In the genomic region with DNA sequence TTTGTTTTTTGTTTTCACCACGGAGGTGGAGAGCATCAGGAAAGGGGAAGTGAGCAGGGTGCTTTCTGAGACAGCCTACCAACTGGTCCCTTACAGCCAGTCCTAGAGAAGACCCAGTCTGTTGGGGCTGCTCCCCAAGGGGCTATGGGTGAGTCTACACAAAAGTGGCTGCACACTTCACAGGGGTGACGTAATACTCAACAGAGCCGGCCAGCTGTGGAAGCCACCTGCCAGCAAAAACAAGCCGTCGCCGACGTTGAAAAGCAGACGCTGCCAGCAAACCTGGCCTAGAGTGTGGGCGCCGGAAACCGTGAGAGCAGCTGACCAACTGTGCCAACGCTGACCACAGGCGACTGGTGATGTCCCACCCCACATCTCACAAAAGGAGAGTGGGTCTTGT, we compare ENCODE assay signal across 7 mouse cellular contexts. TPM values are rescaled to one million over a fixed set of nuclear protein-coding genes. Genes with fewer than 3 reads are reported as not detected.
DNase-seq lines count a peak whose midpoint lies in the region; ATAC-seq and TF ChIP-seq lines count a peak whose summit lies in the region.

No protein-coding gene starts in this region.

- peak overlapping the region; percentile 40 for H3K4me2 ChIP-seq in heart, embryonic 15.5 days
- H3K4me2 ChIP-seq in liver, embryonic 11.5 days: peak overlapping the region; percentile 50

- peak; percentile 35; the same call in 1 of the 2 replicates for TF ChIP-seq POLR2A in bone marrow macrophage, adult 2 months (IDR thresholded peaks at IDR 0.05; ENCODE audit: borderline replicate concordance, low read depth, low read length)

- peaks cover 48% of the 10 kb centered on the region for H3K4me1 ChIP-seq in bone marrow macrophage, adult 2 months (ENCODE audit: control insufficient read depth, insufficient read depth, low read length)
- peaks cover 52% of the 10 kb centered on the region for H3K4me1 ChIP-seq in heart, embryonic 15.5 days (replicated peaks)
- peaks cover 30% of the 10 kb centered on the region for H3K4me1 ChIP-seq in liver, embryonic 11.5 days (replicated peaks; ENCODE audit: control insufficient read depth, insufficient read depth, low read length)

- ATAC-seq in heart, embryonic 15.5 days (replicated peaks; ENCODE audit: insufficient number of reproducible peaks, insufficient read depth, low FRiP score, low read depth): no peak
- no peak for ATAC-seq in liver, embryonic 11.5 days (replicated peaks; ENCODE audit: low FRiP score)

- no peak overlapping the region for H3K9ac ChIP-seq in heart, embryonic 15.5 days
- no peak overlapping the region for H3K9ac ChIP-seq in liver, embryonic 11.5 days (ENCODE audit: low read depth, low read length)

- no peaks in the 10 kb centered on the region for H3K9me3 ChIP-seq in heart, embryonic 15.5 days (replicated peaks)
- no peaks in the 10 kb centered on the region for H3K9me3 ChIP-seq in liver, embryonic 11.5 days (ENCODE audit: control insufficient read depth, low read length)

- H3K27me3 ChIP-seq in heart, embryonic 15.5 days: no peaks in the 10 kb centered on the region
- H3K27me3 ChIP-seq in liver, embryonic 11.5 days (replicated peaks; ENCODE audit: control insufficient read depth, insufficient read depth, low read length): peaks cover 15% of the 10 kb centered on the region

- peak overlapping the region; percentile 98 for H3K27ac ChIP-seq in layer of hippocampus, adult 2 months
- peak overlapping the region; percentile 97 for H3K27ac ChIP-seq in bone marrow macrophage, adult 2 months (ENCODE audit: insufficient read depth, low read depth, low read length)
- peak overlapping the region; percentile 64 for H3K27ac ChIP-seq in heart, embryonic 15.5 days
- peak overlapping the region; percentile 58 for H3K27ac ChIP-seq in liver, embryonic 11.5 days (ENCODE audit: low read depth, low read length)

- peak overlapping the region; percentile 9; the same call in 1 of the 2 replicates for H3K4me3 ChIP-seq in layer of hippocampus, adult 2 months
- peak overlapping the region; percentile 74 for H3K4me3 ChIP-seq in bone marrow macrophage, adult 2 months (ENCODE audit: insufficient read depth, low read length)
- 0 out of 2 replicates have a peak overlapping the region, but pooled peaks have one; percentile 4 for H3K4me3 ChIP-seq in heart, embryonic 15.5 days
- H3K4me3 ChIP-seq in liver, embryonic 11.5 days (ENCODE audit: low read depth, low read length): no peak overlapping the region

- no peak for TF ChIP-seq CTCF in layer of hippocampus, adult 2 months (conservative IDR thresholded peaks at IDR 0.05)
- TF ChIP-seq CTCF in bone marrow macrophage, adult 2 months (IDR thresholded peaks at IDR 0.05; ENCODE audit: low read depth, low read length): no peak

- WGBS in heart, embryonic 15.5 days: 33% methylated on average over 13 of the region's 13 CpGs
- WGBS in liver, embryonic 11.5 days: 50% methylated on average over 13 of the region's 13 CpGs

- H3K36me3 ChIP-seq in heart, embryonic 15.5 days: no peaks in the 10 kb centered on the region
- H3K36me3 ChIP-seq in liver, embryonic 11.5 days (ENCODE audit: control insufficient read depth, insufficient read depth, low read length): no peaks in the 10 kb centered on the region

- DNase-seq in layer of hippocampus, adult 2 months (ENCODE audit: low spot score in 2 of 2): no peak
- no peak for DNase-seq in layer of hippocampus, adult 18-20 months (ENCODE audit: low spot score in 2 of 2)
- DNase-seq in liver, embryonic 11.5 days (ENCODE audit: low spot score): no peak
- peak; percentile 55 to 67 for DNase-seq in right cerebral cortex, adult 2 months (ENCODE audit: low spot score in 2 of 2)
- DNase-seq in embryo, embryonic 10.5 days (ENCODE audit: low spot score): no peak

RNA-seq across cellular contexts. Expression of a gene that starts 3.3 kb away (rescaled TPM):
- total RNA-seq in layer of hippocampus, adult 2 months (2021): 10 to 100 TPM; 41.6 to 43.0 TPM
- 10 to 100 TPM; 50.0 to 50.7 TPM for total RNA-seq in layer of hippocampus, adult 18-20 months (2021)
- 103 and 111 TPM in 2 replicates for polyA plus RNA-seq in bone marrow macrophage, adult 2 months (2012; ENCODE audit: insufficient read depth, insufficient read length, missing spikeins)
- polyA plus RNA-seq in heart, embryonic 15.5 days (2015; fragmentation: Nextera tagmentation; extraction: Ambion mirVana): 13.2 and 17.9 TPM in 2 replicates
- polyA plus RNA-seq in liver, embryonic 11.5 days (2014; fragmentation: Nextera tagmentation; extraction: Ambion mirVana): 8.4 and 8.5 TPM in 2 replicates

RNA-seq across cellular contexts. Expression of a gene that starts 31.6 kb away (rescaled TPM):
- total RNA-seq in layer of hippocampus, adult 2 months (2021): 10 to 100 TPM; 33.2 to 34.7 TPM
- total RNA-seq in layer of hippocampus, adult 18-20 months (2021): 10 to 100 TPM; 34.7 to 35.9 TPM
- 37.2 and 39.8 TPM in 2 replicates for polyA plus RNA-seq in bone marrow macrophage, adult 2 months (2012; ENCODE audit: insufficient read depth, insufficient read length, missing spikeins)
- 9.2 and 12.5 TPM in 2 replicates for polyA plus RNA-seq in heart, embryonic 15.5 days (2015; fragmentation: Nextera tagmentation; extraction: Ambion mirVana)
- polyA plus RNA-seq in liver, embryonic 11.5 days (2014; fragmentation: Nextera tagmentation; extraction: Ambion mirVana): 10.8 and 11.7 TPM in 2 replicates

Comparison
In these comparisons a context has a peak if more than half of its experiments do, and no peak if none do; other contexts are left out.
1. DNase-seq: peak in right cerebral cortex, adult 2 months (2 of 2); none in layer of hippocampus, adult 2 months (0 of 2), layer of hippocampus, adult 18-20 months (0 of 2), liver, embryonic 11.5 days (single experiment) and embryo, embryonic 10.5 days (single experiment).
2. Peak in every context shown above with its lines, with median percentiles within 50 percentile points of each other: H3K27ac ChIP-seq.